Mouse (Mus musculus) thymus, postnatal 25 days (tissue): ENCODE results near the gene Aamp.
A peak's percentile ranks its signal among the peaks of the same experiment; 100 is the strongest.

Source experiments
- DNase-seq: peaks from one replicate; pipeline ENCODE4 v3.0.0; 2022

The Aamp gene

GRCm38 (mm10) chr1:74281372-74281771 lies 3.2 kb downstream of the Aamp start:
- no peak for DNase-seq

- no peak for DNase-seq
These were observed 3.8 kb downstream of the Aamp start for GRCm38 (mm10) chr1:74280591-74281325.

- DNase-seq: no peak
These were observed 5.5 kb downstream of the Aamp start for GRCm38 (mm10) chr1:74278988-74279387.

- DNase-seq: no peak
These were observed 6.0 kb downstream of the Aamp start, which contains the start of gene Gpbar1 for GRCm38 (mm10) chr1:74278538-74278937. Gpbar1 (plus strand) TSS chr1:74278550.

- DNase-seq: no peak
These were observed 6.5 kb downstream of the Aamp start for GRCm38 (mm10) chr1:74277883-74278537.

GRCm38 (mm10) chr1:74277041-74277440 lies 7.5 kb downstream of the Aamp start:
- DNase-seq: no peak

- no peak for DNase-seq
These were observed 9.5 kb downstream of the Aamp start for GRCm38 (mm10) chr1:74275015-74275414.

GRCm38 (mm10) chr1:74271659-74272058 lies 12.9 kb downstream of the Aamp start:
- DNase-seq: no peak

GRCm38 (mm10) chr1:74268750-74269149 lies 15.8 kb downstream of the Aamp start:
- no peak for DNase-seq

GRCm38 (mm10) chr1:74262510-74262909 lies 22.0 kb downstream of the Aamp start:
- no peak for DNase-seq

GRCm38 (mm10) chr1:74256782-74257181 lies 27.8 kb downstream of the Aamp start:
- no peak for DNase-seq

GRCm38 (mm10) chr1:74255704-74256345 lies 28.7 kb downstream of the Aamp start:
- DNase-seq: no peak

GRCm38 (mm10) chr1:74250096-74250495 lies 34.4 kb downstream of the Aamp start:
- DNase-seq: no peak

GRCm38 (mm10) chr1:74249331-74249980 lies 35.1 kb downstream of the Aamp start:
- DNase-seq: no peak

- DNase-seq: peak; percentile 48
These were observed 35.7 kb downstream of the Aamp start for GRCm38 (mm10) chr1:74248799-74249198.

- DNase-seq: no peak
These were observed 39.0 kb downstream of the Aamp start for GRCm38 (mm10) chr1:74245525-74245924.

GRCm38 (mm10) chr1:74240832-74241231 lies 43.7 kb downstream of the Aamp start:
- no peak for DNase-seq

GRCm38 (mm10) chr1:74240311-74240710 lies 44.2 kb downstream of the Aamp start:
- no peak for DNase-seq

- DNase-seq: no peak
These were observed 44.9 kb downstream of the Aamp start for GRCm38 (mm10) chr1:74239618-74240017.

- DNase-seq: no peak
These were observed 45.4 kb downstream of the Aamp start for GRCm38 (mm10) chr1:74239162-74239561.

GRCm38 (mm10) chr1:74238136-74238535 lies 46.4 kb downstream of the Aamp start:
- no peak for DNase-seq

GRCm38 (mm10) chr1:74237671-74238070 lies 46.9 kb downstream of the Aamp start:
- no peak for DNase-seq

- DNase-seq: peak; percentile 59
These were observed 47.8 kb downstream of the Aamp start for GRCm38 (mm10) chr1:74236590-74237317.
